Mouse (Mus musculus) ES-E14 (cell line): ENCODE results near the gene Gm20662.

Source experiments
- CHD2 ChIP-seq: IDR thresholded peaks from 2 replicates; pipeline ENCODE4 v1.6.1; 2014; ENCODE audit warnings: mild to moderate bottlenecking, low read depth, low read length, inconsistent platforms
- MAFK ChIP-seq: IDR thresholded peaks from 2 replicates; pipeline ENCODE4 v1.6.1; 2014; ENCODE audit warnings: mild to moderate bottlenecking, low read depth, low read length, inconsistent platforms; ENCODE audit not compliant: insufficient read depth

GRCm38 (mm10) chr9:108082549-108082948 is 86.4 kb downstream of the Gm20662 start:
- TF ChIP-seq MAFK = no peak
- TF ChIP-seq CHD2 = no peak
